Mouse (Mus musculus): Measurements from ENCODE around the gene Plcxd3.

Gene Plcxd3

GRCm38 (mm10) chr15:4375423-4376220 is at the start of gene Plcxd3:
Gene Plcxd3 (plus strand): TSS chr15:4375491.
- DNase-seq (ENCODE audit: low spot score), result no peak

- no peak for DNase-seq (ENCODE audit: low spot score)
These were observed 43.4 kb upstream of the Plcxd3 start for GRCm38 (mm10) chr15:4331867-4332266.

- DNase-seq (ENCODE audit: low spot score), result no peak
These were observed 33.7 kb upstream of the Plcxd3 start for GRCm38 (mm10) chr15:4341620-4342019.

GRCm38 (mm10) chr15:4348816-4349553 is 26.3 kb upstream of the Plcxd3 start:
- peak; percentile 12 for DNase-seq (ENCODE audit: low spot score)

- peak; percentile 39 for DNase-seq (ENCODE audit: low spot score)
These were observed 18.9 kb upstream of the Plcxd3 start for GRCm38 (mm10) chr15:4356397-4356796.

GRCm38 (mm10) chr15:4357706-4358105 is 17.6 kb upstream of the Plcxd3 start:
- DNase-seq (ENCODE audit: low spot score), result no peak

GRCm38 (mm10) chr15:4367801-4368200 is 7.5 kb upstream of the Plcxd3 start:
- DNase-seq (ENCODE audit: low spot score), result no peak

GRCm38 (mm10) chr15:4374453-4374990 is 769 bp upstream of the Plcxd3 start:
- DNase-seq (ENCODE audit: low spot score), result no peak

- DNase-seq (ENCODE audit: low spot score), result no peak
These were observed 264 bp upstream of the Plcxd3 start for GRCm38 (mm10) chr15:4375031-4375422.

GRCm38 (mm10) chr15:4376221-4376631 is 935 bp downstream of the Plcxd3 start:
- no peak for DNase-seq (ENCODE audit: low spot score)

- no peak for DNase-seq (ENCODE audit: low spot score)
These were observed 3.5 kb downstream of the Plcxd3 start for GRCm38 (mm10) chr15:4378766-4379165.

GRCm38 (mm10) chr15:4387774-4388173 is 12.5 kb downstream of the Plcxd3 start:
- no peak for DNase-seq (ENCODE audit: low spot score)

- DNase-seq (ENCODE audit: low spot score), result no peak
These were observed 24.8 kb downstream of the Plcxd3 start for GRCm38 (mm10) chr15:4400096-4400495.

- no peak for DNase-seq (ENCODE audit: low spot score)
These were observed 36.0 kb downstream of the Plcxd3 start for GRCm38 (mm10) chr15:4411333-4411732.

GRCm38 (mm10) chr15:4440081-4440480 is 64.8 kb downstream of the Plcxd3 start:
- DNase-seq (ENCODE audit: low spot score), result no peak

- no peak for DNase-seq (ENCODE audit: low spot score)
These were observed 120.9 kb downstream of the Plcxd3 start for GRCm38 (mm10) chr15:4496182-4496581.

GRCm38 (mm10) chr15:4496984-4497383 is 121.7 kb downstream of the Plcxd3 start:
- DNase-seq (ENCODE audit: low spot score), result no peak

GRCm38 (mm10) chr15:4498036-4498435 is 122.7 kb downstream of the Plcxd3 start:
- no peak for DNase-seq (ENCODE audit: low spot score)

- DNase-seq (ENCODE audit: low spot score), result no peak
These were observed 128.1 kb downstream of the Plcxd3 start for GRCm38 (mm10) chr15:4503366-4503765.

GRCm38 (mm10) chr15:4503826-4504225 is 128.5 kb downstream of the Plcxd3 start:
- DNase-seq (ENCODE audit: low spot score), result no peak

GRCm38 (mm10) chr15:4514724-4515123 is 139.4 kb downstream of the Plcxd3 start:
- no peak for DNase-seq (ENCODE audit: low spot score)

GRCm38 (mm10) chr15:4524598-4524997 is 149.3 kb downstream of the Plcxd3 start:
- DNase-seq (ENCODE audit: low spot score), result no peak

GRCm38 (mm10) chr15:4533700-4534099 is 158.4 kb downstream of the Plcxd3 start:
- DNase-seq (ENCODE audit: low spot score), result no peak

All from urinary bladder, postnatal 25 days (tissue).